Mouse (Mus musculus) adrenal gland, postnatal 36 days (tissue): Measurements from ENCODE around the gene Nav2. TPM values are rescaled to one million over a fixed set of nuclear protein-coding genes. Genes with fewer than 3 reads are reported as not detected.

Experiments used
- DNase-seq, 2 experiments: peaks; one replicate each; pipeline ENCODE4 v3.0.0; 2021; ENCODE audit warnings: mixed read lengths in 1 of 2
- total RNA-seq, 2 experiments: library from RNA; stranded (reverse); gene quantifications; 2 replicates each; pipeline ENCODE4 v1.2.3; 2021

The Nav2 gene
- total RNA-seq, 2 experiments from 2014 or later, result 6.4 to 8.7 TPM

- DNase-seq, result peak; percentile 83 to 88
Measured at GRCm38 (mm10) chr7:49249996-49250395, 341.5 kb downstream of the Nav2 start.

DNA sequence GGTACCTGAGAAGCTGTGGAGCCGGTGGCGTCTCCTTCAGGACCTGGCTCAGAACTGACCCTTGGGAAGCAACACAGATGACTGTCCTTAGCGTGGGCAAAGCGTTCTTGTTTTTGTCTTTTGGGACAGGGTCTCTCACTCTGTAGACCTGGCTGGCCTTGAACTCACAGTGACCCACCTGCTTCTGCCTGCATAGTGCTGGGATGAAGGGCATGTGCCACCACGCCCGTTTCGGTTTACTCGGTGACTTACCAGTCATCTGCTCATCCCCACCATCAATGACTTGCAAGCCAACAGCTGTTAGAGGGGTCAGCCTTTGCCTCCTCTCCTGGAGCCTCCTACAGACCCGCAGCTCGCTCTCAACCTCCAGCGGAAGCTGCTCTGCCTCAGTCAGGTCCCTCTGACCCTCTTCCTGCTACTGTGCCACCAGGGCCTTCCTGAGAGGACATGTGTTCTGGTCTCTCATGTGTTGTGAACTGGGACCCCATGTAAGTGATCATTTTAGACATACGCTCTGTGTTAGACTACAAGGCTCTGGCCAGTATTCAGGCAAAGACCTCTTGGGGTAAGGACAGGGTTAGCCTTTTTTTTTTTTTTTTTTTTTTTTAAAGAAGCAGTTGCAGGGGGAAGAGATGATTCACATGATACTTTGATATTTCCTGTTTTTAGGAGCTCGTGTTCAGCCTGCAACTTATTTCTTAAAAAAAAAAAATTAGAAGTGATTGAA is 342.2 kb downstream of the Nav2 start:
- DNase-seq, result no peak

- DNase-seq, result no peak
Measured at GRCm38 (mm10) chr7:49251308-49251638, 342.8 kb downstream of the Nav2 start.

DNA sequence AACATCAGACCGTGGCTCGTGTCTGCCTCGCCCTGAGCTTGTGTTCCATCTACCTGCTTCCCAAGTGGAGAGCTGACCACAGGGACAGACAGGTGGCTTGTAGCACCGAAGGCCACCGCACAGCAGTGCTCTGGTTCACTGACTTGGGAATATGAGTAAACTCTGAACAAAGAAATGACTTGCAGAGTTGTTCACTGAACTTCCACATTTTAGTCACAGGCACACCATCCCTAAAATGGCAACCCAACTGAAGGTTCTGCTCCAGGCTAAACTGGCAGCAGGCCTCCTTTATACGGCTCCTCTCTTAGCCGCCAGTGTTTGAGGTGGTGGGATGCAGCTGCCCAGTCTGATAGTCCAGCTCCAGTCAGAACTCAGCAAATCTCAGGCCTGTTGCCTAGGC is 343.9 kb downstream of the Nav2 start:
- no peak for DNase-seq

- DNase-seq, result no peak
Measured at GRCm38 (mm10) chr7:49252902-49253301, 344.4 kb downstream of the Nav2 start.

- DNase-seq, result peak in 1 of 2 experiments; percentile 22
Measured at GRCm38 (mm10) chr7:49255053-49255452, 346.5 kb downstream of the Nav2 start.

GRCm38 (mm10) chr7:49257234-49257906 is 348.9 kb downstream of the Nav2 start:
- DNase-seq, result no peak

DNA sequence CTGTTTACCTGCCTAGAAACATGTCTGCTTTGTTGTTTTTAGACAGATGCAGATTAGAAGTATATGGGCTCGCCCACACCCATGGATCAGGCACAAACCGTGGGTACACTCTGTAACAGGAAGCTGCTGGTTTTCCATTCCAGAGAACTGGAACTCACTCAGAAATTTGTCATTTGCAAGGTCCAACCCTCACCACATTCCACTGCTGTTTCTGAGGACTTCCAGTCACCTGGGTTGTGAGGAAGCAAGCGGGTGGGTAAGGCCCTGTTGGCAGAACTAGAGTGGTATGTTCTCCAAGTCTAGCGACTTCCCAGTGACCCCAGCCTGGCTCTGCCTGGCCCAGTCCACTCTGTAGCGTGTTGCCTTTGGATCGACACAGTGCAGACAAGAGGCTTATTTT is 349.6 kb downstream of the Nav2 start:
- no peak for DNase-seq

DNA sequence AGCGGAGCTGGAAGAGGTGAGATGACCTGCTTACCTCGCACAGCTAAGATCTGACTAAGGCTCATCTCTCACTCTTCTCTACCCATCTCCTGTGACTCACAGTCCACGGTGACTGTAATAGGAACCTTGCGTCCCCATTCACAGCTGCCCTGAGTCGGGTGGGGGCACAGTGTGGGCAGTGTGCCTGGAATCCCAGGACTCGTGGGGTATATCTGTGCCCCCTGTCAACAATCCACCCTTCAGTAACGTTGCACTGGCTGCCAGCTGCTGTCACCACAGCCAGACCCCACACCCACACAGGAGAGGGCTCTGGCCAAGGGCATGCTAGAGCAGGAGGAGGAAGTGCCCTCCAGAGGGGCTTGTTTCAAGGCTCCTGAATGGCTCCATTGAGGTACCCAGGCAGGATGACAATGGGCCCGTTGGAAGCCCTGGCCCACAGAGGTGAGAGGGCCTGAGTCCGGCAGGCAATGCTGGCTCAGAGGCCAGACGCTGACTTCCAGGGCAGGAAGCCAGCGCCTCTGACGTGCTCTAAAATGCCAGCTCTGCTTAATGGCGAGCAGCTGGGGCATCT is 353.5 kb downstream of the Nav2 start:
- peak in 1 of 2 experiments; percentile 13 for DNase-seq

- peak in 1 of 2 experiments; percentile 42 for DNase-seq
Measured at GRCm38 (mm10) chr7:49266422-49266821, 357.9 kb downstream of the Nav2 start.

- no peak for DNase-seq
Measured at GRCm38 (mm10) chr7:49267621-49268325, 359.3 kb downstream of the Nav2 start.

DNA sequence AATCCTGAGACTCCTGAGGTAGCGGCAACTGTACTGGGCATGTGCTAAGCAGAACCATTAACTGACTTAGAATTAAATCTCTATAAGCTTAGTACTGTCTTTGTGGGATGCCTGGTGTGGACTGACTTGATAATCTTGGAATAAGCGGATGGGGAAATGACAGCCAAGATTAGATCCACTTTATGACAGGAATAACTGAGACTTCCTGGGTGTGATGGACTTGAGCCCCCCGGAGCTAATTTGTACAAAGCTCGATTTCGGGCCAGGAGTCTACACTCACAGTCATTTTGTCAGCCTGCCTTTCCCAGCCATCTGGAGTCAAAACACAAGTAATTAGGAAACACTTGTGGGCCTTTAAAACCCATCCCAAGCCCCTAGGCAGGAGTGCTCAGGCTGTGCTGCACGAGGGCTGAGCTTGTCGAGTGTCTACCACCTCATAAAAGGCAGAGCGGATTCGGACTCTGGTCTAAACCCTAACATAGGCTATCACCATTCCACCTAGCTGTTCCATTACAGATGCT is 359.9 kb downstream of the Nav2 start:
- no peak for DNase-seq

- no peak for DNase-seq
Measured at GRCm38 (mm10) chr7:49270855-49271254, 362.3 kb downstream of the Nav2 start.

DNA sequence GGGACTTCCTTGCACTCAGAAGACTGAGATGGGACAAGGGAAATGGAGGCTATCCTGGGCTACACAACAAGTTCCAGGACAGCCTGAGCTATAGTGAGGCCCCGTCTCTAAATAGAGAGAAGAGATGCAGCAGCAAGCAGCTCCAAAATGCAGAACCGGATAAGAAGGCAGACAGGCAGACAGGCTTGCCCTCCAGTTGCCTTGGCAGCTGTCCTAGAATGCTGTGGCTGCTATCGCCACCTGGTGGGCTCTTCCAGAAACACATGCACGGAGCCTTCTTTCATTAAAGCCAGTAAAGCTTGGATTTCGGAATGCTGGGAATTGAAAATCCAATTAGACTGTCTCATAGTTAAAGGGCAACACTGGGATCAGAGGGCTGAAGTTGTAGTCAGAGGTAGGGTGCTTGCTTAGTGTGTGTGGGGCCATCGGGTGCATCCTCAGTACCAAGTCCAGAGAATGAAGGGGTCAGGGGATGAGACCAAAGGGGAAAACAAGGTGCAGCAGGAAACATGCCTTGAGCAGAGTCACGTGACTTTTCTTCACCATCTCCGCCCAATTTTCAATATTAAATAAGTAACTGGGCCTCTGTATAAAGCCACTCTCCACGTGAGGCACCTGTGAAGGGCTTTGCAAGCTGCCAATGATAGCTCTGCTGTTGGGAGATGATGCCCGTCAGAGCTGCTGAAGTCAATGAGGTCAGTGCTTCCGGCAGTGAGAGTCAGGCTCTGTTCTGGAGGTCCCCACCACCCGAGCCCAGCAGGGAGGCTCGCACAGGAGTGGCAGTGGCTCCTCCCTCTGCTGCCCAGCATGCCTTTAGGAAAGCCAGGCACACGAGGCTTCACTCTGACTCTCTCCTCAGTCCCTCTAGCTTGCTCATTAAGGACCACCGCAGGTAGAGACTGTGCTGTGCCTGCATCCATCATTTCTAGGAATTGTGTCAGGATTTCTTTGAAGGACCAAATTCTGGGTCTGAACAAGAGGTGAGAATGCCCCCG is 364.2 kb downstream of the Nav2 start:
- DNase-seq, result peak; percentile 80

- DNase-seq, result no peak
Measured at GRCm38 (mm10) chr7:49273907-49274656, 365.6 kb downstream of the Nav2 start.

- no peak for DNase-seq
Measured at GRCm38 (mm10) chr7:49274676-49275075, 366.2 kb downstream of the Nav2 start.

DNA sequence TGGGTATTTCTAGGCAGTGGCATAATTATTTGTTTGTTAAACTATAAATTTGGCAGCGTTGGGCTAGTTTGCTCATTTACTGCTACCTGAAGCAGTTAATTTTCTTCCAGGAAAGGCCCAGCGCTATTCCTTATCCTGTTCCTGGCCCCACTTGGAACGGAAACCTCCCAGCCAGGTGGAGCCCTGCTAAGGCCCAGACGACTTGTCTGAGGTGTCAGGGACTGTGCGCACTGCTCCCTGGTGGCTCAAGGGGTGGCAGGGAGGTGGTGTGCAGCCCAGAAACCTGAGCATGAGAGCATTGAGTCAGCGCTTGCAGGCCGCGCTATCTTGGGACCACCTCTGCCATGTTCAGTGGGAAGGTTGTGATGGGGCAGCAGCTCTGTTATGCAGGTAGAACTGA is 367.6 kb downstream of the Nav2 start:
- DNase-seq, result no peak

GRCm38 (mm10) chr7:49277685-49278084 is 369.2 kb downstream of the Nav2 start:
- no peak for DNase-seq

DNA sequence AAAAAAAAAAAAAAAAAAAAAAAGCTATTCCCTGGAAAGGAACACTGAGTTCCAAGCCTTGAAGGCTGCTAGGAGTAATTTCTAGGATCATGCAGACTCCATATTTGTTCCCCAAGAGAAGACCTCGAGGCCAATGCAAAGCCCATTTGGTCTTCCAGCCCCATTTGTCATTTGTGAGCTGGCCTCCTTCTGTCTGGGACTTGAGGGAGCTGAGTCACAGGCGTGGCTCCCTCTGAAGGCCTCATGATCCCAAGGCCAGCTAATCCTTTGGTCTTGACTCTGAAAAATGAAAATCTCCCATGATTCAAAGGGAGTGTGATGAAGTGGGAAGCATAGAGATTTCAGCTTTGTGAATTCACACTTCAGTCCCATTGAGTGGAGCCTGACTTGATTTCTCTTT is 370.0 kb downstream of the Nav2 start:
- peak; percentile 37 to 48 for DNase-seq

GRCm38 (mm10) chr7:49280427-49280826 is 371.9 kb downstream of the Nav2 start:
- DNase-seq, result no peak

GRCm38 (mm10) chr7:49282446-49282845 is 373.9 kb downstream of the Nav2 start:
- DNase-seq, result no peak
